Mouse (Mus musculus): ENCODE results near the gene Ctc1. TPM values are rescaled to one million over a fixed set of nuclear protein-coding genes. Genes with fewer than 3 reads are reported as not detected.

Gene Ctc1
- polyA plus RNA-seq, 1 experiment: 29.1 TPM

- Histone ChIP-seq H3K36me3 (ENCODE audit: control insufficient read depth, insufficient read depth) (no peaks in the 10 kb centered on the region), H3K79me2 (ENCODE audit: control insufficient read depth, insufficient read depth) (no peaks in the 10 kb centered on the region), H3K4me2 (ENCODE audit: low read depth) (peak overlapping the region; percentile 92), H3ac (ENCODE audit: control insufficient read depth, insufficient read length) (no peak overlapping the region), H3K27me3 (ENCODE audit: control insufficient read depth, insufficient read depth, insufficient read length) (no peaks in the 10 kb centered on the region), H3K4me3 (peak overlapping the region; percentile 0)
- TF ChIP-seq POLR2A (IDR thresholded peaks at IDR 0.05; ENCODE audit: insufficient read length, low read depth) (peak; percentile 85), MYOD1 (IDR thresholded peaks at IDR 0.05; ENCODE audit: control insufficient read depth in 1 of 3, insufficient read length in 2 of 3, low read depth in 2 of 3) (no peak), TCF12 (IDR thresholded peaks at IDR 0.05; ENCODE audit: insufficient read depth, poor library complexity, severe bottlenecking) (no peak), E2F4 (IDR thresholded peaks at IDR 0.05; ENCODE audit: insufficient read depth) (no peak), REST (IDR thresholded peaks at IDR 0.05; ENCODE audit: insufficient read depth, insufficient read length) (no peak), POLR2AphosphoS2 (IDR thresholded peaks at IDR 0.05; ENCODE audit: insufficient read length, low read depth) (peak; percentile 86), MYOG (IDR thresholded peaks at IDR 0.05; ENCODE audit: control insufficient read depth in 1 of 3, insufficient read depth in 1 of 3, insufficient read length in 2 of 3, low read depth in 2 of 3) (no peak), MAX (IDR thresholded peaks at IDR 0.05; ENCODE audit: low read depth) (no peak), USF1 (IDR thresholded peaks at IDR 0.05; ENCODE audit: low read depth) (no peak), CEBPB (IDR thresholded peaks at IDR 0.05; ENCODE audit: insufficient read depth, poor library complexity, severe bottlenecking) (peak; percentile 70; the same call in 1 of the 2 replicates), SRF (IDR thresholded peaks at IDR 0.05; ENCODE audit: control insufficient read depth, insufficient read length, low read depth) (no peak), TCF3 (IDR thresholded peaks at IDR 0.05; ENCODE audit: insufficient read length, low read depth) (no peak)
These were observed 57.6 kb downstream of the Ctc1 start for GRCm38 (mm10) chr11:69073065-69073888.

- peak overlapping the region; percentile 21 for H3K4me2 ChIP-seq (ENCODE audit: low read depth)
These were observed 58.5 kb downstream of the Ctc1 start for GRCm38 (mm10) chr11:69073951-69074775.

GRCm38 (mm10) chr11:69074776-69075069, 59.0 kb downstream of the Ctc1 start:
- Histone ChIP-seq H3K36me3 (ENCODE audit: control insufficient read depth, insufficient read depth) (no peaks in the 10 kb centered on the region), H3ac (ENCODE audit: control insufficient read depth, insufficient read length) (no peak overlapping the region)
- TF ChIP-seq TCF3 (IDR thresholded peaks at IDR 0.05; ENCODE audit: insufficient read length, low read depth) (no peak), MAX (IDR thresholded peaks at IDR 0.05; ENCODE audit: low read depth) (no peak), E2F4 (IDR thresholded peaks at IDR 0.05; ENCODE audit: insufficient read depth) (no peak), CEBPB (IDR thresholded peaks at IDR 0.05; ENCODE audit: insufficient read depth, poor library complexity, severe bottlenecking) (no peak), MYOD1 (IDR thresholded peaks at IDR 0.05; ENCODE audit: control insufficient read depth in 1 of 3, insufficient read length in 2 of 3, low read depth in 2 of 3) (no peak), SRF (IDR thresholded peaks at IDR 0.05; ENCODE audit: control insufficient read depth, insufficient read length, low read depth) (no peak), MYOG (IDR thresholded peaks at IDR 0.05; ENCODE audit: control insufficient read depth in 1 of 3, insufficient read depth in 1 of 3, insufficient read length in 2 of 3, low read depth in 2 of 3) (no peak), REST (IDR thresholded peaks at IDR 0.05; ENCODE audit: insufficient read depth, insufficient read length) (no peak), POLR2A (IDR thresholded peaks at IDR 0.05; ENCODE audit: insufficient read length, low read depth) (no peak), POLR2AphosphoS2 (IDR thresholded peaks at IDR 0.05; ENCODE audit: insufficient read length, low read depth) (no peak), USF1 (IDR thresholded peaks at IDR 0.05; ENCODE audit: low read depth) (no peak), TCF12 (IDR thresholded peaks at IDR 0.05; ENCODE audit: insufficient read depth, poor library complexity, severe bottlenecking) (no peak)

More at GRCm38 (mm10) chr11:69073951-69074775, 58.5 kb downstream of the Ctc1 start:
- H3ac ChIP-seq (ENCODE audit: control insufficient read depth, insufficient read length): no peak overlapping the region
- no peaks in the 10 kb centered on the region for H3K27me3 ChIP-seq (ENCODE audit: control insufficient read depth, insufficient read depth, insufficient read length)
- H3K4me3 ChIP-seq: no peak overlapping the region
- H3K36me3 ChIP-seq (ENCODE audit: control insufficient read depth, insufficient read depth): no peaks in the 10 kb centered on the region
- TF ChIP-seq MYOG (IDR thresholded peaks at IDR 0.05; ENCODE audit: control insufficient read depth in 1 of 3, insufficient read depth in 1 of 3, insufficient read length in 2 of 3, low read depth in 2 of 3): no peak
- TF ChIP-seq TCF3 (IDR thresholded peaks at IDR 0.05; ENCODE audit: insufficient read length, low read depth): no peak
- no peak for TF ChIP-seq POLR2A (IDR thresholded peaks at IDR 0.05; ENCODE audit: insufficient read length, low read depth)
- no peak for TF ChIP-seq E2F4 (IDR thresholded peaks at IDR 0.05; ENCODE audit: insufficient read depth)
- no peaks in the 10 kb centered on the region for H3K79me2 ChIP-seq (ENCODE audit: control insufficient read depth, insufficient read depth)

GRCm38 (mm10) chr11:69075764-69076479, 60.2 kb downstream of the Ctc1 start:
- Histone ChIP-seq H3ac (ENCODE audit: control insufficient read depth, insufficient read length) (no peak overlapping the region), H3K36me3 (ENCODE audit: control insufficient read depth, insufficient read depth) (no peaks in the 10 kb centered on the region), H3K79me2 (ENCODE audit: control insufficient read depth, insufficient read depth) (no peaks in the 10 kb centered on the region), H3K4me3 (no peak overlapping the region), H3K4me2 (ENCODE audit: low read depth) (no peak overlapping the region), H3K27me3 (ENCODE audit: control insufficient read depth, insufficient read depth, insufficient read length) (no peaks in the 10 kb centered on the region)
- TF ChIP-seq TCF12 (IDR thresholded peaks at IDR 0.05; ENCODE audit: insufficient read depth, poor library complexity, severe bottlenecking): no peak
- no peak for TF ChIP-seq CEBPB (IDR thresholded peaks at IDR 0.05; ENCODE audit: insufficient read depth, poor library complexity, severe bottlenecking)
- TF ChIP-seq MYOD1 (IDR thresholded peaks at IDR 0.05; ENCODE audit: control insufficient read depth in 1 of 3, insufficient read length in 2 of 3, low read depth in 2 of 3): no peak
- no peak for TF ChIP-seq SRF (IDR thresholded peaks at IDR 0.05; ENCODE audit: control insufficient read depth, insufficient read length, low read depth)
- TF ChIP-seq REST (IDR thresholded peaks at IDR 0.05; ENCODE audit: insufficient read depth, insufficient read length): no peak
- no peak for TF ChIP-seq POLR2AphosphoS2 (IDR thresholded peaks at IDR 0.05; ENCODE audit: insufficient read length, low read depth)
- no peak for TF ChIP-seq TCF3 (IDR thresholded peaks at IDR 0.05; ENCODE audit: insufficient read length, low read depth)
- no peak for TF ChIP-seq MAX (IDR thresholded peaks at IDR 0.05; ENCODE audit: low read depth)
- no peak for TF ChIP-seq POLR2A (IDR thresholded peaks at IDR 0.05; ENCODE audit: insufficient read length, low read depth)

More at GRCm38 (mm10) chr11:69074776-69075069, 59.0 kb downstream of the Ctc1 start:
- no peaks in the 10 kb centered on the region for H3K27me3 ChIP-seq (ENCODE audit: control insufficient read depth, insufficient read depth, insufficient read length)
- no peak overlapping the region for H3K4me2 ChIP-seq (ENCODE audit: low read depth)
- no peaks in the 10 kb centered on the region for H3K79me2 ChIP-seq (ENCODE audit: control insufficient read depth, insufficient read depth)
- no peak overlapping the region for H3K4me3 ChIP-seq

Measured in myocyte (in vitro differentiated cells).